Mouse (Mus musculus) embryonic facial prominence, embryonic 11.5 days (tissue): ENCODE measurements around the gene Olfr826. TPM values are rescaled to one million over a fixed set of nuclear protein-coding genes. Genes with fewer than 3 reads are reported as not detected.
"Not testable (repeated sequence)": the region's sequence is repeated elsewhere in the genome, so short reads cannot be mapped to it uniquely, and the experiment has no call there.

Source experiments
- ATAC-seq: fragments of 200-750 bp; cut with Nextera tagmentation; replicated peaks from 2 replicates; pipeline ENCODE4 v1.8.0; 2017; ENCODE audit warnings: low read depth; ENCODE audit not compliant: insufficient number of reproducible peaks, low FRiP score, low TSS enrichment
- DNase-seq: peaks from one replicate; pipeline ENCODE4 v3.0.0-alpha.2; 2015; ENCODE audit warnings: low spot score
- H3K27ac ChIP-seq: fragments of 300-500 bp; sonication (generic); replicated peaks from 2 replicates; pipeline ENCODE4 v1.5.1; 2014; ENCODE audit warnings: mild to moderate bottlenecking, low read depth, low read length, control low read depth
- H3K27me3 ChIP-seq: fragments of 300-500 bp; sonication (generic); 2 replicates; pipeline ENCODE4 v1.6.1; 2014; ENCODE audit warnings: mild to moderate bottlenecking, low read length, moderate library complexity, mixed read lengths; ENCODE audit not compliant: control insufficient read depth, insufficient read depth
- H3K36me3 ChIP-seq: fragments of 300-500 bp; sonication (generic); replicated peaks from 2 replicates; pipeline ENCODE4 v1.6.1; 2014; ENCODE audit warnings: low read depth, mild to moderate bottlenecking, low read length, moderate library complexity, mixed read lengths; ENCODE audit not compliant: control insufficient read depth, insufficient read depth
- H3K4me1 ChIP-seq: fragments of 300-500 bp; sonication (generic); 2 replicates; pipeline ENCODE4 v1.6.1; 2014; ENCODE audit warnings: low read length, mixed read lengths; ENCODE audit not compliant: control insufficient read depth, insufficient read depth
- H3K4me2 ChIP-seq: fragments of 300-500 bp; sonication (generic); 2 replicates; pipeline ENCODE4 v1.6.1; 2014; ENCODE audit warnings: low read depth, mild to moderate bottlenecking, control low read depth, low read length, moderate library complexity
- H3K4me3 ChIP-seq: fragments of 300-500 bp; sonication (generic); 2 replicates; pipeline ENCODE4 v1.5.1; 2014; ENCODE audit warnings: low read depth, low read length, control low read depth
- H3K9ac ChIP-seq: fragments of 300-500 bp; sonication (generic); replicated peaks from 2 replicates; pipeline ENCODE4 v1.6.1; 2014; ENCODE audit warnings: mild to moderate bottlenecking, control low read depth, low read length
- H3K9me3 ChIP-seq: fragments of 300-500 bp; sonication (generic); replicated peaks from 2 replicates; pipeline ENCODE4 v1.6.1; 2016; ENCODE audit warnings: mild to moderate bottlenecking, low read length, inconsistent platforms, mixed read lengths; ENCODE audit not compliant: control insufficient read depth
- WGBS: fragments of 180-500 bp; shearing (Covaris S2); extraction: QIAGEN DNeasy Blood & Tissue Kit; methylation state at CpG from one replicate; pipeline ENCODE4 v1.1.7; 2014; 5-methylcytosine and 5-hydroxymethylcytosine counted together
- polyA plus RNA-seq: library from polyadenylated mRNA; unstranded; fragments of >200 nt; fragmentation: Nextera tagmentation; extraction: Ambion mirVana; gene quantifications from 2 replicates; pipeline ENCODE4 v1.2.1, GENCODE M21; 2014

Gene Olfr826
- polyA plus RNA-seq, 1 experiment from 2014 or later, result not detected

DNA sequence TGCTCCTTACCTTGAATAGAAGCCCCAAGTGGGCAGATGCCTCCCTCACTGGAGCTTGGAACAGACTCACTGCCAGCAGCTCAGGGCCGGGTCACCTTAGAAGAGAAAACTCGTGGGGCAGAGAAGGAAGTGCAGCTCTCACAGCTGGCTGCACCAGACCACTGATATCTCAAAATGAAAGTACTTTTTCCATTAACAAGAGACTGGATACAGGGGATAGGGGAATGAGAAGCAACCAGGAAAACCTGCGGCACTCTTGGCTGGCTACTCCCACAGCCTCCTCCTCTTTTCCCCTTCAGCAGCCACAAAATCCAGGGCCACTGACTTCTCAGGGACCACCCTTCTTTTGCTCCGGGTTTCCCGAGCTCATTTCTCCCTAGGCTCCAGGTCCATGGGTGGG, 39.9 kb downstream of the Olfr826 start:
- Histone ChIP-seq H3K4me1 (no peaks in the 10 kb centered on the region), H3K4me2 (no peak overlapping the region), H3K9ac (no peak overlapping the region), H3K27me3 (no peaks in the 10 kb centered on the region), H3K36me3 (no peaks in the 10 kb centered on the region), H3K4me3 (no peak overlapping the region), H3K27ac (no peak overlapping the region), H3K9me3 (no peaks in the 10 kb centered on the region)
- ATAC-seq (no peak), DNase-seq (no peak)
- WGBS, result 73% methylated on average over 5 of the region's 5 CpGs

DNA sequence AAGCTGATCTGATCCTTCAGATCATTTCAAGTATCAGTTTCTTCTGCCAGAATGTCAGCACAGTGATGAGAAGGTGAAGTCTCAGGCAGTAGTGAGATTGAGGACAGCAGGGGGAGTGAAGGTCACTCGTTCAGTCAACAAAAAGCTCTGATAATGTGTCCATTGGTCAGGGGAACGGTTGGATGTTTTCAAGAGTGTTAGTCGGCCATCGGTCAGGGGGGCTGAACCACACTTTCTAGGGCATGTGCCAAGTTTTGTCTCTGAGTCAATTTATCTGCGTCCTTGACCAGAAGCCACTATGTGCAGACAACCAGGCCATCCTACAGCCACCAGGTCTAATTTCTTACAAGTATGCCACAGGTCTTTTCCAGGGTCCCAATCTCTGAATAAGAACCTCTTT, 41.5 kb downstream of the Olfr826 start:
- 89% methylated on average over 5 of the region's 5 CpGs for WGBS
- H3K4me3 ChIP-seq, DNase-seq, H3K4me1 ChIP-seq, H3K27me3 ChIP-seq, H3K4me2 ChIP-seq, ATAC-seq, H3K9me3 ChIP-seq, H3K9ac ChIP-seq, H3K36me3 ChIP-seq, H3K27ac ChIP-seq: not testable (repeated sequence)

DNA sequence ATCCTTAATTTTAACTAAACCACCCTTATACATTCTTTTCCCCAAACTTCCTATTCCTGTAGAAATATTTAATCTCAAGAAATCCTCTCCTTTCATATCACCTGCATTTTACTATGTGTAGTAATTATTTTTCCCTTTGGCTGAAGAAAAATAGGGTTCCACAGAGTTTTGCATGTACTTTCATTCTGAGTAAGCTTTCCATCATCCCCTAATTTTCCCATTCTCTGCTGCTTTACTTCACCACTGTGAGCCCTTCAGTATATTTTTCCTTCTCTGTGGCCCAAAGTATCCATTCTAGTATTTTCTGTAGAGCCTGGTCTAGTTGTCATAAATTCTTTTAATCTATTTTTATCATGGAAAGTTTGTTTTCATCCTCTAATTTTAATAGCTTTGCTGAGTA, 49.2 kb downstream of the Olfr826 start:
- H3K4me1 ChIP-seq, result no peaks in the 10 kb centered on the region
- no peak overlapping the region for H3K4me2 ChIP-seq
- no peaks in the 10 kb centered on the region for H3K36me3 ChIP-seq
- H3K4me3 ChIP-seq, result no peak overlapping the region
- no peak overlapping the region for H3K27ac ChIP-seq
- ATAC-seq (no peak), DNase-seq (no peak)
- H3K27me3 ChIP-seq, result no peaks in the 10 kb centered on the region
- no peak overlapping the region for H3K9ac ChIP-seq
- H3K9me3 ChIP-seq, result no peaks in the 10 kb centered on the region

DNA sequence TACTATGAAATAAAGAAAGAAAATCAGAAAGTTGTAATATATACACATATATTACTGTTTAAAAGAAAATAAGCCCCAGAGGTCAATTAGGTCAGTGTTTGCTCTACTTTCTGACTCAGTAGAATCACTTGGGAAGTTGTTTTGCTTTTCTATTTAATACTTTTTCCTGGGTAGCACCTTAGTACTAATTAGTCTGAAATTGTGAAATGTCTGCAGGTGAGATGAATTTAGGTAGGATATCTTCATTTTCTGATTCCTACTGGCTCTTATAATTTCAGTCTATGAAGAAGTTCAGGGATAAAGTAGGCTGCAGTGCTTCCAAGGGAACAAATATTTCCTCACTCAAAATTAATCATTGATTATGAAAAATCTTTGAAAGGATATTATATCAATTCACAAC, 54.1 kb downstream of the Olfr826 start, which contains the start of gene Olfr824:
Gene Olfr824, minus strand, starts transcription at position 101 of the 400 bp plus-strand sequence.
- H3K9me3 ChIP-seq, DNase-seq, H3K36me3 ChIP-seq, H3K27ac ChIP-seq, H3K4me3 ChIP-seq, H3K9ac ChIP-seq, H3K4me2 ChIP-seq, H3K27me3 ChIP-seq, ATAC-seq, H3K4me1 ChIP-seq: not testable (repeated sequence)

Other genes starting within 250 kb of the Olfr826 start
- not detected in 2 replicates for gene Olfr818, start 235.1 kb downstream of the Olfr826 start, polyA plus RNA-seq
- gene Olfr819, start 216.9 kb downstream of the Olfr826 start, polyA plus RNA-seq, result not detected in 2 replicates
- not detected in 2 replicates for gene Olfr247, start 208.0 kb downstream of the Olfr826 start, polyA plus RNA-seq
- not detected in 2 replicates for gene Gm10310, start 199.1 kb downstream of the Olfr826 start, polyA plus RNA-seq
- not detected in 2 replicates for gene Olfr820, start 171.6 kb downstream of the Olfr826 start, polyA plus RNA-seq
- not detected in 2 replicates for gene Olfr821, start 153.8 kb downstream of the Olfr826 start, polyA plus RNA-seq
- gene Olfr822, start 113.0 kb downstream of the Olfr826 start, polyA plus RNA-seq, result not detected in 2 replicates
- not detected in 2 replicates for gene Olfr823, start 68.8 kb downstream of the Olfr826 start, polyA plus RNA-seq
- not detected in 2 replicates for gene Olfr824, start 54.2 kb downstream of the Olfr826 start, polyA plus RNA-seq
- not detected in 2 replicates for gene Olfr825, start 17.4 kb downstream of the Olfr826 start, polyA plus RNA-seq
- gene Olfr827, start 30.2 kb upstream of the Olfr826 start, polyA plus RNA-seq, result 0.27 TPM in 1 of 2 replicates, not detected in the other
- gene Neurod4, start 96.1 kb upstream of the Olfr826 start, polyA plus RNA-seq, result 4.8 and 5.7 TPM in 2 replicates
- gene Tespa1, start 138.7 kb upstream of the Olfr826 start, polyA plus RNA-seq, result 0.21 and 0.24 TPM in 2 replicates
- gene Vmn2r84, start 210.1 kb upstream of the Olfr826 start, polyA plus RNA-seq, result not detected in 2 replicates
- gene Vmn2r85, start 245.5 kb upstream of the Olfr826 start, polyA plus RNA-seq, result not detected in 2 replicates